Mouse (Mus musculus) CH12.LX (cell line): ENCODE results near the gene Pmp22. TPM values are rescaled to one million over a fixed set of nuclear protein-coding genes. Genes with fewer than 3 reads are reported as not detected.

ENCODE experiments used
- DNase-seq: peaks from one replicate; pipeline ENCODE4 v3.0.0-alpha.2; 2013; ENCODE audit errors: extremely low read depth
- H3K27ac ChIP-seq: 2 replicates; pipeline ENCODE4 v1.5.1; 2012; ENCODE audit warnings: low read depth, mild to moderate bottlenecking, control low read depth, moderate library complexity; ENCODE audit not compliant: insufficient read depth
- H3K27me3 ChIP-seq: replicated peaks from 2 replicates; pipeline ENCODE3; 2012; ENCODE audit warnings: inconsistent platforms
- H3K36me3 ChIP-seq, 2 experiments: replicated peaks in 1 of 2; 2 replicates each; pipeline versions ENCODE3 to v1.6.1; 2012; ENCODE audit warnings: inconsistent platforms in 1 of 2, low read length in 1 of 2, mild to moderate bottlenecking in 1 of 2, mixed read lengths in 1 of 2, moderate library complexity in 1 of 2; ENCODE audit not compliant: control insufficient read depth in 1 of 2, insufficient read depth in 1 of 2
- H3K4me1 ChIP-seq, 2 experiments: 2 replicates each; pipeline ENCODE4 v1.6.1; 2012; ENCODE audit warnings: inconsistent platforms in 1 of 2, moderate library complexity in 1 of 2; ENCODE audit not compliant: insufficient read depth in 2 of 2, control insufficient read depth in 1 of 2
- H3K4me2 ChIP-seq: 2 replicates; pipeline ENCODE4 v1.6.1; 2012; ENCODE audit warnings: low read depth, mild to moderate bottlenecking, control low read depth; ENCODE audit not compliant: poor library complexity, insufficient read depth, severe bottlenecking
- H3K4me3 ChIP-seq, 3 experiments: fragments of 150-350 bp in 1 of 3; sonication (generic) in 1 of 3; replicated peaks in 1 of 3; 2 replicates each; pipeline versions ENCODE3 to v1.5.1; 2011 to 2012; ENCODE audit warnings: low read depth in 2 of 3, low read length in 2 of 3, mild to moderate bottlenecking in 2 of 3, moderate library complexity in 2 of 3, control low read depth in 1 of 3, improper control_type of control experiment in 1 of 3, inconsistent platforms in 1 of 3, mixed read lengths in 1 of 3; ENCODE audit not compliant: poor library complexity in 1 of 3
- H3K79me2 ChIP-seq: replicated peaks from 2 replicates; pipeline ENCODE4 v1.6.1; 2012; ENCODE audit warnings: mild to moderate bottlenecking, moderate library complexity; ENCODE audit not compliant: control insufficient read depth, poor library complexity, insufficient read depth, severe bottlenecking; ENCODE audit errors: extremely low read depth
- H3K9ac ChIP-seq: 2 replicates; pipeline ENCODE4 v1.6.1; 2012; ENCODE audit warnings: low read depth, mild to moderate bottlenecking, control low read depth, moderate library complexity; ENCODE audit not compliant: insufficient read depth
- H3K9me3 ChIP-seq: replicated peaks from 2 replicates; pipeline ENCODE3; 2012; ENCODE audit warnings: low read length, inconsistent platforms, mixed read lengths
- CHD2 ChIP-seq: IDR thresholded peaks from 2 replicates; pipeline ENCODE4 v1.6.1; 2011; ENCODE audit warnings: low read length, improper control_type of control experiment
- CTCF ChIP-seq, 2 experiments: IDR thresholded peaks in 1 of 2; conservative IDR thresholded peaks in 1 of 2; 2 replicates each; pipeline ENCODE4 v1.5.1; 2011 to 2012; ENCODE audit warnings: low read depth in 2 of 2, low read length in 2 of 2, improper control_type of control experiment in 1 of 2, inconsistent platforms in 1 of 2, mild to moderate bottlenecking in 1 of 2, moderate library complexity in 1 of 2
- IRF4 ChIP-seq: IDR thresholded peaks from 2 replicates; pipeline ENCODE4 v1.6.1; 2014; ENCODE audit warnings: low read depth, mild to moderate bottlenecking, inconsistent platforms, low read length, improper control_type of control experiment
- JUN ChIP-seq: IDR thresholded peaks from 2 replicates; pipeline ENCODE4 v1.6.1; 2011; ENCODE audit warnings: low read depth, mild to moderate bottlenecking, low read length, improper control_type of control experiment, moderate library complexity; ENCODE audit not compliant: insufficient read depth
- JUND ChIP-seq: conservative IDR thresholded peaks from 2 replicates; pipeline ENCODE4 v1.6.1; 2011; ENCODE audit warnings: low read depth, low read length, improper control_type of control experiment
- MAFK ChIP-seq: IDR thresholded peaks from 2 replicates; pipeline ENCODE4 v1.6.1; 2011; ENCODE audit warnings: low read length, improper control_type of control experiment; ENCODE audit not compliant: insufficient replicate concordance
- MAZ ChIP-seq: IDR thresholded peaks from 2 replicates; pipeline ENCODE4 v1.6.1; 2012; ENCODE audit warnings: low read depth, mild to moderate bottlenecking, inconsistent platforms, low read length, improper control_type of control experiment, moderate library complexity
- PAX5 ChIP-seq: IDR thresholded peaks from 2 replicates; pipeline ENCODE4 v1.6.1; 2012; ENCODE audit warnings: low read length, inconsistent platforms, mixed read lengths
- POLR2A ChIP-seq: IDR thresholded peaks from 2 replicates; pipeline ENCODE4 v1.6.1; 2011; ENCODE audit warnings: low read depth, mild to moderate bottlenecking, improper control_type of control experiment, low read length
- POLR2AphosphoS2 ChIP-seq: IDR thresholded peaks from 2 replicates; pipeline ENCODE4 v1.6.1; 2011; ENCODE audit warnings: low read depth, low read length, improper control_type of control experiment
- RAD21 ChIP-seq: IDR thresholded peaks from 2 replicates; pipeline ENCODE4 v1.6.1; 2011; ENCODE audit warnings: low read depth, mild to moderate bottlenecking, low read length, improper control_type of control experiment, moderate library complexity
- RCOR1 ChIP-seq: conservative IDR thresholded peaks from 2 replicates; pipeline ENCODE4 v1.6.1; 2012; ENCODE audit warnings: low read depth, mild to moderate bottlenecking, inconsistent platforms, low read length, improper control_type of control experiment
- SMC3 ChIP-seq: IDR thresholded peaks from 2 replicates; pipeline ENCODE4 v1.6.1; 2011; ENCODE audit warnings: low read depth, low read length, improper control_type of control experiment
- TBP ChIP-seq: conservative IDR thresholded peaks from 2 replicates; pipeline ENCODE4 v1.6.1; 2011; ENCODE audit warnings: low read depth, low read length, improper control_type of control experiment
- ZMIZ1 ChIP-seq: IDR thresholded peaks from 2 replicates; pipeline ENCODE4 v1.6.1; 2012; ENCODE audit warnings: low read depth, mild to moderate bottlenecking, inconsistent platforms, low read length, improper control_type of control experiment
- dilution Hi-C: fragments of 300-500 bp; cut with MboI; formaldehyde crosslinking; loops from 2 replicates; pipeline ENCODE4 v1.14.3; 2020; ENCODE audit warnings: low sequenced_read_pairs; ENCODE audit not compliant: extremely low pct_unique_long_range_greater_than_20kb, extremely low pct_ligation_motif_present
- in situ Hi-C: fragments of 300-500 bp; cut with MboI; formaldehyde crosslinking; loops from 3 replicates; pipeline ENCODE4 v1.14.3; 2019; ENCODE audit warnings: low sequenced_read_pairs, low pct_ligation_motif_present, low pct_unique_long_range_greater_than_20kb, mixed read lengths
- polyA plus RNA-seq: library from polyadenylated mRNA; unstranded; fragments of >175 nt; gene quantifications from 2 replicates; pipeline ENCODE4 v1.2.1, GENCODE M21; 2012; ENCODE audit warnings: low read depth; ENCODE audit not compliant: insufficient read length
- total RNA-seq, 2 experiments: library from RNA; depleted of rRNA; stranded (reverse); fragments of 300-350 nt in 1 of 2; fragments of >200 nt in 1 of 2; gene quantifications; 2 replicates each; pipeline ENCODE4 v1.2.3; 2012 to 2014

Gene Pmp22
- total RNA-seq (2012; rRNA removed) (not detected in 2 replicates), total RNA-seq (2014; rRNA removed) (not detected in 2 replicates), polyA plus RNA-seq (0.22 TPM in 1 of 2 replicates, not detected in the other)

DNA sequence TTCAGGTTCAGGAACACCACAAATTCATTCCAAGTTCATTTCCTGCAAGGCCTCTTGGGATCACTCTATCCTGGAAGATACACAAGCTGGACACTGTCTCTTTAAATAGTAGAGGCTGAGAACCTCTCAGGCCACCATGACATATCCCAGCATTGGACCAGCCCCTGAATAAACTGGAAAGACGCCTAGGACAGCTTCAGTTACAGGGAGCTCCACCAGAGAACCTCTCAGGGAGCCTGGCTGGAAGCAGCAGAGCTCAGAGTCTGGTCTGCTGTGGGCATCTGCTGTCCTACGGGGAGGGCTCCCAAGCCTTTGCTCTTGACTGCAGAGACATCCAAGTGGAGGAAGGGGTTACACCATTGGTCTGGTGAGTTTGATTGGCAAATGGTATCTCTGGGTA, at the start of gene Pmp22:
Gene Pmp22, plus strand, starts transcription at position 199 of the 400 bp plus-strand sequence.
- Histone ChIP-seq H3K4me2 (no peak within 1 kb of the TSS), H3K36me3 (no peaks in the 10 kb centered on the region), H3K79me2 (no peaks in the 10 kb centered on the region), H3K4me1 (no peaks in the 10 kb centered on the region), H3K9ac (no peak within 1 kb of the TSS), H3K4me3 (no peak within 1 kb of the TSS), H3K27ac (no peak within 1 kb of the TSS), H3K9me3 (no peaks in the 10 kb centered on the region), H3K27me3 (peaks cover 9% of the 10 kb centered on the region)
- in situ Hi-C loops = no loop called here
- TF ChIP-seq SMC3 (no peak), ZMIZ1 (no peak), IRF4 (no peak), POLR2A (no peak), JUND (no peak), MAZ (no peak), CTCF (conservative IDR thresholded peaks at IDR 0.05 in 1 of 2, IDR thresholded peaks at IDR 0.05 in 1 of 2; ENCODE audit: low read depth in 2 of 2, low read length in 2 of 2) (no peak), RCOR1 (no peak), PAX5 (no peak)
- no peak for DNase-seq
- dilution Hi-C loops = no loop called here

GRCm38 (mm10) chr11:63084536-63084935, 44.2 kb upstream of the Pmp22 start:
- H3K9ac ChIP-seq = no peak overlapping the region
- no peak overlapping the region for H3K4me2 ChIP-seq
- no peaks in the 10 kb centered on the region for H3K27me3 ChIP-seq
- peaks cover 5% of the 10 kb centered on the region for H3K9me3 ChIP-seq
- H3K4me1 ChIP-seq = no peaks in the 10 kb centered on the region
- no peaks in the 10 kb centered on the region for H3K79me2 ChIP-seq
- peak; percentile 5 for DNase-seq
- in situ Hi-C loops = no loop called here
- dilution Hi-C loops = no loop called here
- H3K4me3 ChIP-seq = no peak overlapping the region
- no peak overlapping the region for H3K27ac ChIP-seq
- TF ChIP-seq CHD2 = no peak
- peak in 1 of 2 experiments; percentile 38; a peak in 2 of 4 replicates for TF ChIP-seq CTCF (conservative IDR thresholded peaks at IDR 0.05 in 1 of 2, IDR thresholded peaks at IDR 0.05 in 1 of 2; ENCODE audit: low read depth in 2 of 2, low read length in 2 of 2)
- H3K36me3 ChIP-seq = no peaks in the 10 kb centered on the region

DNA sequence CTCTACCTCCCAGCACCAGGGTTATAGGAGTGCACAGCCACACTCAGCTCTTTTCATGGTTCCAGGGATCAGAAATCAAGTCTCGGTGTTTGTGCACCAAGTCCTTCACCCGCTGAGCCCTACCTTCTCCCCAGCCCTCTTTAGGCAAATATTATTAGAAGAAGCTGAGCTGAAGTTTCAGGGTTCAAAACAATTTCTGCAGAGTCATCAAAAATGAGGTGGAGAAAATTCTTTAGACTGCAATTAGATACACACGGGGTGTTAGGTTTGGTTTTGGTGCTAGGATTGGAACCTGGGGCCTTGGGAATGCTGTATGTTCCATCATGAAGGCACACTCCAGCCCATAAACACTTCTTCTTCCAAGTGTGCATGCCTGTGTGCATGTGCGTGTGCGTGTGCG, 40.1 kb upstream of the Pmp22 start:
- TF ChIP-seq JUN (no peak), TBP (no peak), RAD21 (no peak), POLR2AphosphoS2 (no peak), MAFK (peak; percentile 93)
- H3K27ac ChIP-seq = no peak overlapping the region
- no peak for DNase-seq
- no peaks in the 10 kb centered on the region for H3K4me1 ChIP-seq
- H3K9ac ChIP-seq = no peak overlapping the region
- in situ Hi-C loops (no loop called here), dilution Hi-C loops (no loop called here)
- no peak overlapping the region for H3K4me3 ChIP-seq
- H3K27me3 ChIP-seq = no peaks in the 10 kb centered on the region
- H3K9me3 ChIP-seq = peaks cover 5% of the 10 kb centered on the region
- no peak overlapping the region for H3K4me2 ChIP-seq
- no peaks in the 10 kb centered on the region for H3K36me3 ChIP-seq
- no peaks in the 10 kb centered on the region for H3K79me2 ChIP-seq
